Mouse (Mus musculus) forebrain, embryonic 13.5 days (tissue): ENCODE measurements around the gene Ceacam2. TPM values are rescaled to one million over a fixed set of nuclear protein-coding genes. Genes with fewer than 3 reads are reported as not detected.
"Not testable (repeated sequence)": the region's sequence is repeated elsewhere in the genome, so short reads cannot be mapped to it uniquely, and the experiment has no call there.

Experiments
- ATAC-seq: fragments of 200-750 bp; cut with Nextera tagmentation; 2 replicates; pipeline ENCODE4 v1.8.0; 2017
- H3K27ac ChIP-seq: fragments of 300-500 bp; sonication (generic); 2 replicates; pipeline ENCODE4 v1.5.1; 2015; ENCODE audit warnings: inconsistent platforms, mild to moderate bottlenecking, moderate library complexity
- H3K27me3 ChIP-seq: fragments of 300-500 bp; sonication (generic); 2 replicates; pipeline ENCODE4 v1.6.1; 2015; ENCODE audit warnings: mild to moderate bottlenecking, inconsistent platforms
- H3K36me3 ChIP-seq: fragments of 300-500 bp; sonication (generic); 2 replicates; pipeline ENCODE4 v1.6.1; 2015; ENCODE audit warnings: mild to moderate bottlenecking, inconsistent platforms; ENCODE audit not compliant: poor library complexity, severe bottlenecking
- H3K4me1 ChIP-seq: fragments of 300-500 bp; sonication (generic); 2 replicates; pipeline ENCODE4 v1.6.1; 2015; ENCODE audit warnings: inconsistent platforms
- H3K4me2 ChIP-seq: fragments of 300-500 bp; sonication (generic); 2 replicates; pipeline ENCODE4 v1.6.1; 2015; ENCODE audit warnings: inconsistent platforms, mild to moderate bottlenecking, moderate library complexity
- H3K4me3 ChIP-seq: fragments of 300-500 bp; sonication (generic); 2 replicates; pipeline ENCODE4 v1.5.1; 2015; ENCODE audit warnings: mild to moderate bottlenecking, inconsistent platforms
- H3K9ac ChIP-seq: fragments of 300-500 bp; sonication (generic); 2 replicates; pipeline ENCODE4 v1.6.1; 2015; ENCODE audit warnings: mild to moderate bottlenecking, inconsistent platforms
- H3K9me3 ChIP-seq: fragments of 300-500 bp; sonication (generic); replicated peaks from 2 replicates; pipeline ENCODE4 v1.6.1; 2016; ENCODE audit warnings: inconsistent platforms
- WGBS: fragments of 180-500 bp; shearing (Covaris S2); methylation state at CpG from one replicate; pipeline ENCODE4 v1.1.7; 2015; 5-methylcytosine and 5-hydroxymethylcytosine counted together
- polyA plus RNA-seq: library from polyadenylated mRNA; unstranded; fragments of >200 nt; fragmentation: Nextera tagmentation; extraction: Ambion mirVana; gene quantifications from 2 replicates; pipeline ENCODE4 v1.2.1, GENCODE M21; 2015

The Ceacam2 gene
- polyA plus RNA-seq, 1 experiment from 2014 or later = 0.14 TPM

- not testable (repeated sequence) for H3K27me3 ChIP-seq, H3K4me1 ChIP-seq, H3K4me3 ChIP-seq, ATAC-seq, H3K9ac ChIP-seq, H3K9me3 ChIP-seq, H3K4me2 ChIP-seq, H3K27ac ChIP-seq, H3K36me3 ChIP-seq
- WGBS = 75% methylated on average over 1 of the region's 1 CpGs
Measured at GRCm38 (mm10) chr7:25539954-25540353, 297 bp upstream of the Ceacam2 start.

- 77% methylated on average over 2 of the region's 2 CpGs for WGBS
- no peaks in the 10 kb centered on the region for H3K27me3 ChIP-seq
- H3K4me1 ChIP-seq = no peaks in the 10 kb centered on the region
- no peaks in the 10 kb centered on the region for H3K36me3 ChIP-seq
- no peak overlapping the region for H3K4me3 ChIP-seq
- H3K9me3 ChIP-seq = no peaks in the 10 kb centered on the region
- no peak for ATAC-seq
- H3K27ac ChIP-seq = no peak overlapping the region
- H3K4me2 ChIP-seq = no peak overlapping the region
- no peak overlapping the region for H3K9ac ChIP-seq
Measured at GRCm38 (mm10) chr7:25530837-25531236, 8.8 kb downstream of the Ceacam2 start.

GRCm38 (mm10) chr7:25516070-25516777, 23.4 kb downstream of the Ceacam2 start:
- not testable (repeated sequence) for H3K9me3 ChIP-seq, H3K4me1 ChIP-seq, H3K4me3 ChIP-seq, H3K9ac ChIP-seq, H3K27ac ChIP-seq, H3K27me3 ChIP-seq, H3K4me2 ChIP-seq, H3K36me3 ChIP-seq
- 27% methylated on average over 2 of the region's 5 CpGs for WGBS
- ATAC-seq = peak; percentile 91

- not testable (repeated sequence) for H3K36me3 ChIP-seq, H3K9me3 ChIP-seq, H3K4me2 ChIP-seq, H3K4me1 ChIP-seq, H3K27me3 ChIP-seq, H3K9ac ChIP-seq, H3K27ac ChIP-seq, H3K4me3 ChIP-seq
- WGBS = 28% methylated on average over 1 of the region's 1 CpGs
- peak; percentile 93 for ATAC-seq
Measured at GRCm38 (mm10) chr7:25515667-25516066, 24.0 kb downstream of the Ceacam2 start.

GRCm38 (mm10) chr7:25509925-25510324, 29.7 kb downstream of the Ceacam2 start:
- no peaks in the 10 kb centered on the region for H3K27me3 ChIP-seq
- no peak for ATAC-seq
- H3K4me2 ChIP-seq = no peak overlapping the region
- H3K36me3 ChIP-seq = no peaks in the 10 kb centered on the region
- H3K4me1 ChIP-seq = no peaks in the 10 kb centered on the region
- 74% methylated on average over 3 of the region's 3 CpGs for WGBS
- H3K9me3 ChIP-seq = no peaks in the 10 kb centered on the region
- no peak overlapping the region for H3K9ac ChIP-seq
- no peak overlapping the region for H3K4me3 ChIP-seq
- H3K27ac ChIP-seq = no peak overlapping the region

- ATAC-seq = no peak
- Histone ChIP-seq H3K4me2 (no peak overlapping the region), H3K4me1 (no peaks in the 10 kb centered on the region), H3K9ac (no peak overlapping the region), H3K27ac (no peak overlapping the region), H3K9me3 (no peaks in the 10 kb centered on the region), H3K4me3 (no peak overlapping the region), H3K36me3 (no peaks in the 10 kb centered on the region), H3K27me3 (no peaks in the 10 kb centered on the region)
- 75% methylated on average over 1 of the region's 1 CpGs for whole genome bisulfite sequencing
Measured at GRCm38 (mm10) chr7:25494649-25495048, 45.0 kb downstream of the Ceacam2 start.

GRCm38 (mm10) chr7:25490698-25491097, 49.0 kb downstream of the Ceacam2 start:
- H3K36me3 ChIP-seq, H3K4me3 ChIP-seq, H3K9me3 ChIP-seq, H3K4me2 ChIP-seq, H3K4me1 ChIP-seq, H3K27me3 ChIP-seq, ATAC-seq, H3K9ac ChIP-seq, H3K27ac ChIP-seq: not testable (repeated sequence)
- WGBS = no CpG with 5 or more reads among the region's 1 CpGs

GRCm38 (mm10) chr7:25489382-25489781, 50.3 kb downstream of the Ceacam2 start:
- H3K27me3 ChIP-seq, H3K4me3 ChIP-seq, H3K27ac ChIP-seq, H3K4me2 ChIP-seq, H3K9me3 ChIP-seq, H3K4me1 ChIP-seq, H3K36me3 ChIP-seq, H3K9ac ChIP-seq, ATAC-seq: not testable (repeated sequence)
- 85% methylated on average over 3 of the region's 3 CpGs for WGBS

GRCm38 (mm10) chr7:25486186-25486585, 53.5 kb downstream of the Ceacam2 start:
- Histone ChIP-seq H3K27ac (no peak overlapping the region), H3K27me3 (no peaks in the 10 kb centered on the region), H3K9ac (no peak overlapping the region), H3K4me1 (no peaks in the 10 kb centered on the region), H3K9me3 (no peaks in the 10 kb centered on the region), H3K36me3 (no peaks in the 10 kb centered on the region), H3K4me2 (no peak overlapping the region), H3K4me3 (no peak overlapping the region)
- WGBS = 40% methylated on average over 1 of the region's 1 CpGs
- no peak for ATAC-seq

GRCm38 (mm10) chr7:25485061-25485460, 54.6 kb downstream of the Ceacam2 start:
- no peaks in the 10 kb centered on the region for H3K36me3 ChIP-seq
- 59% methylated on average over 5 of the region's 5 CpGs for WGBS
- H3K4me1 ChIP-seq = no peaks in the 10 kb centered on the region
- no peak for ATAC-seq
- H3K9ac ChIP-seq = no peak overlapping the region
- no peaks in the 10 kb centered on the region for H3K9me3 ChIP-seq
- no peak overlapping the region for H3K4me3 ChIP-seq
- H3K4me2 ChIP-seq = no peak overlapping the region
- no peak overlapping the region for H3K27ac ChIP-seq
- H3K27me3 ChIP-seq = no peaks in the 10 kb centered on the region

- H3K9me3 ChIP-seq = no peaks in the 10 kb centered on the region
- H3K4me2 ChIP-seq = no peak overlapping the region
- H3K36me3 ChIP-seq = no peaks in the 10 kb centered on the region
- WGBS = 76% methylated on average over 8 of the region's 8 CpGs
- no peaks in the 10 kb centered on the region for H3K27me3 ChIP-seq
- H3K9ac ChIP-seq = no peak overlapping the region
- no peak overlapping the region for H3K27ac ChIP-seq
- ATAC-seq = no peak
- no peaks in the 10 kb centered on the region for H3K4me1 ChIP-seq
- no peak overlapping the region for H3K4me3 ChIP-seq
Measured at GRCm38 (mm10) chr7:25483133-25483735, 56.4 kb downstream of the Ceacam2 start.

GRCm38 (mm10) chr7:25480791-25481190, 58.9 kb downstream of the Ceacam2 start:
- H3K9me3 ChIP-seq = not testable (repeated sequence)

GRCm38 (mm10) chr7:25479440-25479839, 60.2 kb downstream of the Ceacam2 start:
- Histone ChIP-seq H3K9ac (no peak overlapping the region), H3K9me3 (no peaks in the 10 kb centered on the region), H3K36me3 (no peaks in the 10 kb centered on the region), H3K27ac (no peak overlapping the region), H3K27me3 (no peaks in the 10 kb centered on the region), H3K4me1 (no peaks in the 10 kb centered on the region), H3K4me3 (no peak overlapping the region), H3K4me2 (no peak overlapping the region)
- ATAC-seq = 0 out of 2 replicates have a peak, but pooled peaks have one; percentile 16
- 0% methylated on average over 1 of the region's 1 CpGs for WGBS

More at GRCm38 (mm10) chr7:25480791-25481190, 58.9 kb downstream of the Ceacam2 start:
- 59% methylated on average over 8 of the region's 8 CpGs for WGBS
- H3K4me2 ChIP-seq, ATAC-seq, H3K27ac ChIP-seq, H3K27me3 ChIP-seq, H3K4me1 ChIP-seq, H3K4me3 ChIP-seq, H3K36me3 ChIP-seq, H3K9ac ChIP-seq: not testable (repeated sequence)
